Mouse (Mus musculus) MEL (cell line): ENCODE data around the gene Stk10. TPM values are rescaled to one million over a fixed set of nuclear protein-coding genes. Genes with fewer than 3 reads are reported as not detected.

Experiments
- DNase-seq: peaks from one replicate; pipeline ENCODE4 v3.0.0; 2011; ENCODE audit warnings: low read depth, low spot score
- H3K27ac ChIP-seq: 2 replicates; pipeline ENCODE4 v1.5.1; 2012; ENCODE audit warnings: low read depth, mild to moderate bottlenecking, control low read depth, low read length, moderate library complexity; ENCODE audit not compliant: control insufficient read depth
- H3K27me3 ChIP-seq, 2 experiments: fragments of 150-350 bp in 1 of 2; sonication (generic) in 1 of 2; 2 replicates each; pipeline ENCODE4 v1.6.1; 2012; ENCODE audit warnings: low read length in 2 of 2, mild to moderate bottlenecking in 2 of 2, improper control_type of control experiment in 1 of 2, moderate library complexity in 1 of 2; ENCODE audit not compliant: insufficient read depth in 2 of 2, control insufficient read depth in 1 of 2
- H3K36me3 ChIP-seq, 2 experiments: 2 replicates each; pipeline ENCODE4 v1.6.1; 2012 to 2014; ENCODE audit warnings: low read length in 2 of 2, improper control_type of control experiment in 1 of 2, inconsistent platforms in 1 of 2, mild to moderate bottlenecking in 1 of 2; ENCODE audit not compliant: insufficient read depth in 2 of 2, control insufficient read depth in 1 of 2
- H3K4me1 ChIP-seq, 2 experiments: fragments of 150-350 bp in 1 of 2; sonication (generic) in 1 of 2; 2 replicates each; pipeline ENCODE4 v1.6.1; 2012; ENCODE audit warnings: low read length in 2 of 2, improper control_type of control experiment in 1 of 2, mild to moderate bottlenecking in 1 of 2; ENCODE audit not compliant: insufficient read depth in 2 of 2, control insufficient read depth in 1 of 2
- H3K4me3 ChIP-seq, 2 experiments: fragments of 150-350 bp in 1 of 2; sonication (generic) in 1 of 2; 2 replicates each; pipeline ENCODE4 v1.5.1; 2012; ENCODE audit warnings: low read depth in 2 of 2, low read length in 2 of 2, mild to moderate bottlenecking in 2 of 2, moderate library complexity in 2 of 2, control low read depth in 1 of 2, improper control_type of control experiment in 1 of 2; ENCODE audit not compliant: control insufficient read depth in 1 of 2, insufficient read depth in 1 of 2
- H3K79me2 ChIP-seq: 2 replicates; pipeline ENCODE4 v1.6.1; 2012; ENCODE audit warnings: mild to moderate bottlenecking, low read length, moderate library complexity; ENCODE audit not compliant: control insufficient read depth, poor library complexity, insufficient read depth
- H3K9ac ChIP-seq: 2 replicates; pipeline ENCODE4 v1.6.1; 2012; ENCODE audit warnings: low read depth, mild to moderate bottlenecking, control low read depth, low read length, moderate library complexity; ENCODE audit not compliant: control insufficient read depth, poor library complexity, severe bottlenecking
- H3K9me3 ChIP-seq: fragments of 150-350 bp; sonication (generic); replicated peaks from 2 replicates; pipeline ENCODE4 v1.6.1; 2012; ENCODE audit warnings: mild to moderate bottlenecking, low read length, improper control_type of control experiment, moderate library complexity; ENCODE audit not compliant: insufficient read depth
- CHD2 ChIP-seq: IDR thresholded peaks from 2 replicates; pipeline ENCODE4 v1.6.1; 2011; ENCODE audit warnings: low read length, improper control_type of control experiment
- CTCF ChIP-seq, 3 experiments: IDR thresholded peaks in 2 of 3; conservative IDR thresholded peaks in 1 of 3; 2 replicates each; pipeline ENCODE4 v1.5.1; 2011 to 2012; ENCODE audit warnings: low read length in 3 of 3, low read depth in 2 of 3, mild to moderate bottlenecking in 2 of 3, improper control_type of control experiment in 1 of 3, inconsistent platforms in 1 of 3, mixed read lengths in 1 of 3, moderate library complexity in 1 of 3; ENCODE audit not compliant: control insufficient read depth in 1 of 3, insufficient read depth in 1 of 3, poor library complexity in 1 of 3, severe bottlenecking in 1 of 3
- JUND ChIP-seq: IDR thresholded peaks from 2 replicates; pipeline ENCODE4 v1.6.1; 2011; ENCODE audit warnings: low read depth, mild to moderate bottlenecking, improper control_type of control experiment, low read length
- KAT2A ChIP-seq: conservative IDR thresholded peaks from 2 replicates; pipeline ENCODE4 v1.6.1; 2012; ENCODE audit warnings: low read depth, low read length, improper control_type of control experiment, inconsistent platforms
- MAX ChIP-seq: IDR thresholded peaks from 2 replicates; pipeline ENCODE4 v1.6.1; 2011; ENCODE audit warnings: low read length, improper control_type of control experiment
- MAZ ChIP-seq: IDR thresholded peaks from 2 replicates; pipeline ENCODE4 v1.6.1; 2012; ENCODE audit warnings: low read depth, mild to moderate bottlenecking, inconsistent platforms, low read length, improper control_type of control experiment
- MYB ChIP-seq: IDR thresholded peaks from 2 replicates; pipeline ENCODE4 v1.6.1; 2011; ENCODE audit warnings: mild to moderate bottlenecking, low read depth, low read length, improper control_type of control experiment
- NRF1 ChIP-seq: IDR thresholded peaks from 2 replicates; pipeline ENCODE4 v1.6.1; 2014; ENCODE audit warnings: low read depth, mild to moderate bottlenecking, inconsistent platforms, low read length, improper control_type of control experiment, moderate library complexity; ENCODE audit not compliant: poor library complexity, insufficient read depth, severe bottlenecking
- POLR2A ChIP-seq, 2 experiments: IDR thresholded peaks; 2 replicates each; pipeline ENCODE4 v1.6.1; 2011 to 2012; ENCODE audit warnings: low read length in 2 of 2, mild to moderate bottlenecking in 2 of 2, control low read depth in 1 of 2, improper control_type of control experiment in 1 of 2, low read depth in 1 of 2, moderate library complexity in 1 of 2; ENCODE audit not compliant: control insufficient read depth in 1 of 2, insufficient read depth in 1 of 2, poor library complexity in 1 of 2
- POLR2AphosphoS5 ChIP-seq: IDR thresholded peaks from 2 replicates; pipeline ENCODE4 v1.6.1; 2012; ENCODE audit warnings: low read depth, borderline replicate concordance, mild to moderate bottlenecking, inconsistent platforms, low read length, moderate library complexity, mixed read lengths
- RAD21 ChIP-seq: IDR thresholded peaks from 2 replicates; pipeline ENCODE4 v1.6.1; 2011; ENCODE audit warnings: mild to moderate bottlenecking, low read depth, low read length, improper control_type of control experiment
- SMC3 ChIP-seq: IDR thresholded peaks from 2 replicates; pipeline ENCODE4 v1.6.1; 2011; ENCODE audit warnings: low read depth, low read length, improper control_type of control experiment
- TBP ChIP-seq: IDR thresholded peaks from 2 replicates; pipeline ENCODE4 v1.8.0; 2011; ENCODE audit warnings: low read depth, low read length, improper control_type of control experiment
- ZKSCAN1 ChIP-seq: IDR thresholded peaks from 2 replicates; pipeline ENCODE4 v1.6.1; 2012; ENCODE audit warnings: low read depth, mild to moderate bottlenecking, inconsistent platforms, low read length, improper control_type of control experiment, moderate library complexity
- ZMIZ1 ChIP-seq: IDR thresholded peaks from 2 replicates; pipeline ENCODE4 v1.6.1; 2012; ENCODE audit warnings: low read depth, mild to moderate bottlenecking, inconsistent platforms, low read length, improper control_type of control experiment, moderate library complexity
- polyA plus RNA-seq, 2 experiments: library from polyadenylated mRNA; stranded (reverse) in 1 of 2; unstranded in 1 of 2; fragments of >175 nt in 1 of 2; fragments of >200 nt in 1 of 2; gene quantifications; 2 replicates each; pipeline versions ENCODE4 v1.2.1 to v1.2.4; 2012; ENCODE audit warnings: low replicate concordance in 2 of 2, low read depth in 1 of 2; ENCODE audit not compliant: insufficient read length in 2 of 2, insufficient read depth in 1 of 2, missing spikeins in 1 of 2
- total RNA-seq: library from RNA; depleted of rRNA; stranded (reverse); fragments of 300-350 nt; gene quantifications from 2 replicates; pipeline ENCODE4 v1.2.3, GENCODE M21; 2012

The Stk10 gene
- total and polyA plus RNA-seq, 3 experiments = 10.8 to 14.4 TPM; not detected in 1

GRCm38 (mm10) chr11:32524122-32524920 lies 8.8 kb upstream of the Stk10 start:
- no peak for TF ChIP-seq POLR2AphosphoS5
- no peak for TF ChIP-seq CTCF (IDR thresholded peaks at IDR 0.05 in 2 of 3, conservative IDR thresholded peaks at IDR 0.05 in 1 of 3; ENCODE audit: control insufficient read depth in 1 of 3, insufficient read depth in 1 of 3, low read depth in 2 of 3, low read length in 3 of 3, poor library complexity in 1 of 3, severe bottlenecking in 1 of 3)
- TF ChIP-seq POLR2A (IDR thresholded peaks at IDR 0.05; ENCODE audit: control insufficient read depth in 1 of 2, insufficient read depth in 1 of 2, low read depth in 1 of 2, low read length in 2 of 2, poor library complexity in 1 of 2) = no peak
- TF ChIP-seq TBP = no peak
- no peak for TF ChIP-seq CHD2
- no peak for TF ChIP-seq SMC3
- TF ChIP-seq MAZ = no peak
- TF ChIP-seq JUND = no peak
- no peaks in the 10 kb centered on the region for H3K27me3 ChIP-seq
- H3K79me2 ChIP-seq = no peaks in the 10 kb centered on the region
- DNase-seq = no peak
- no peaks in the 10 kb centered on the region for H3K4me1 ChIP-seq
- H3K9me3 ChIP-seq = no peaks in the 10 kb centered on the region
- no peak overlapping the region for H3K4me3 ChIP-seq
- peaks cover 0 to under 1% of the 10 kb centered on the region in 2 experiments; a peak in 1 of 4 replicates for H3K36me3 ChIP-seq
- no peak overlapping the region for H3K9ac ChIP-seq
- no peak overlapping the region for H3K27ac ChIP-seq

GRCm38 (mm10) chr11:32527006-32527405 lies 6.1 kb upstream of the Stk10 start:
- no peak for DNase-seq
- no peak for TF ChIP-seq RAD21
- TF ChIP-seq ZMIZ1 = no peak
- TF ChIP-seq ZKSCAN1 = no peak
- no peak for TF ChIP-seq NRF1
- no peak for TF ChIP-seq KAT2A
- no peak for TF ChIP-seq MYB
- no peak for TF ChIP-seq POLR2A (IDR thresholded peaks at IDR 0.05; ENCODE audit: control insufficient read depth in 1 of 2, insufficient read depth in 1 of 2, low read depth in 1 of 2, low read length in 2 of 2, poor library complexity in 1 of 2)
- TF ChIP-seq CHD2 = no peak
- TF ChIP-seq SMC3 = no peak
- TF ChIP-seq MAX = no peak
- Histone ChIP-seq H3K36me3 (peaks cover 0 to 4% of the 10 kb centered on the region in 2 experiments; a peak in 2 of 4 replicates), H3K4me1 (peaks cover 0 to 4% of the 10 kb centered on the region in 2 experiments; a peak in 2 of 4 replicates), H3K4me3 (no peak overlapping the region), H3K27ac (no peak overlapping the region), H3K79me2 (no peaks in the 10 kb centered on the region), H3K9me3 (no peaks in the 10 kb centered on the region), H3K27me3 (no peaks in the 10 kb centered on the region), H3K9ac (no peak overlapping the region)
